Mouse (Mus musculus) liver, adult 2 months (tissue): ENCODE results near the gene Ubald1. TPM values are rescaled to one million over a fixed set of nuclear protein-coding genes. Genes with fewer than 3 reads are reported as not detected.

ENCODE experiments used
- DNase-seq: peaks from one replicate; pipeline ENCODE4 v3.0.0-alpha.2; 2011; ENCODE audit warnings: low read depth, low spot score; ENCODE audit errors: extremely low read depth
- H3K27ac ChIP-seq: fragments of 200-500 bp; replicated peaks from 2 replicates; pipeline ENCODE4 v1.5.1; 2012; ENCODE audit warnings: low read depth, mild to moderate bottlenecking, control low read depth, inconsistent platforms, low read length; ENCODE audit not compliant: insufficient read depth
- H3K27me3 ChIP-seq: fragments of 200-500 bp; 2 replicates; pipeline ENCODE4 v1.6.1; 2012; ENCODE audit warnings: mild to moderate bottlenecking, moderate library complexity, low read length, inconsistent platforms; ENCODE audit not compliant: control insufficient read depth, insufficient read depth
- H3K36me3 ChIP-seq: fragments of 200-500 bp; 2 replicates; pipeline ENCODE4 v1.6.1; 2012; ENCODE audit warnings: low read length, inconsistent platforms; ENCODE audit not compliant: control insufficient read depth, insufficient read depth
- H3K4me1 ChIP-seq: fragments of 200-500 bp; 2 replicates; pipeline ENCODE4 v1.6.1; 2011; ENCODE audit warnings: low read length; ENCODE audit not compliant: control insufficient read depth, insufficient read depth
- H3K4me3 ChIP-seq: fragments of 200-500 bp; 2 replicates; pipeline ENCODE4 v1.5.1; 2011; ENCODE audit warnings: low read depth, mild to moderate bottlenecking, control low read depth, low read length, moderate library complexity; ENCODE audit not compliant: insufficient read depth
- H3K79me2 ChIP-seq: fragments of 200-500 bp; 2 replicates; pipeline ENCODE4 v1.6.1; 2012; ENCODE audit warnings: inconsistent platforms, mild to moderate bottlenecking, low read length, moderate library complexity; ENCODE audit not compliant: control insufficient read depth, insufficient read depth
- H3K9ac ChIP-seq: fragments of 200-500 bp; 2 replicates; pipeline ENCODE4 v1.6.1; 2012; ENCODE audit warnings: low read depth, mild to moderate bottlenecking, control low read depth, inconsistent platforms, low read length
- CTCF ChIP-seq: fragments of 200-500 bp; IDR thresholded peaks from 2 replicates; pipeline ENCODE4 v1.5.1; 2011; ENCODE audit warnings: low read depth, low read length, control low read depth
- POLR2A ChIP-seq: fragments of 200-500 bp; IDR thresholded peaks from 2 replicates; pipeline ENCODE4 v1.6.1; 2011; ENCODE audit warnings: low read length, control low read depth; ENCODE audit not compliant: insufficient read depth; ENCODE audit errors: extremely low read depth
- WGBS: fragments of 180-500 bp; shearing (Covaris S2); methylation state at CpG from one replicate; pipeline ENCODE4 v1.1.7; 2018; 5-methylcytosine and 5-hydroxymethylcytosine counted together
- polyA plus RNA-seq: library from polyadenylated mRNA; depleted of rRNA; stranded (reverse); fragments of >200 nt; gene quantifications from 2 replicates; pipeline ENCODE4 v1.2.3, GENCODE M21; 2012; rRNA removed
- total RNA-seq: library from RNA; depleted of rRNA; stranded (reverse); fragments of >200 nt; gene quantifications from 2 replicates; pipeline ENCODE4 v1.2.3, GENCODE M21; 2014; rRNA removed

Gene Ubald1
- total and polyA plus RNA-seq, 2 experiments, result 4.0 to 15.5 TPM

- WGBS, result 83% methylated on average over 2 of the region's 2 CpGs
Measured at GRCm38 (mm10) chr16:4833858-4834257, 46.3 kb downstream of the Ubald1 start.

GRCm38 (mm10) chr16:4831650-4832419 is 48.3 kb downstream of the Ubald1 start:
- Histone ChIP-seq H3K9ac (peak overlapping the region; percentile 44), H3K4me3 (peak overlapping the region; percentile 19; the same call in 1 of the 2 replicates), H3K27ac (peak overlapping the region; percentile 12; the same call in 1 of the 2 replicates), H3K4me1 (peaks cover 14% of the 10 kb centered on the region), H3K79me2 (0 out of 2 replicates have a peak, but pooled peaks cover 2% of the 10 kb centered on the region), H3K36me3 (no peaks in the 10 kb centered on the region), H3K27me3 (no peaks in the 10 kb centered on the region)
- WGBS, result 60% methylated on average over 15 of the region's 15 CpGs
- DNase-seq, result peak; percentile 30
- TF ChIP-seq POLR2A (no peak), CTCF (peak; percentile 69)

More at GRCm38 (mm10) chr16:4833858-4834257, 46.3 kb downstream of the Ubald1 start:
- H3K27me3 ChIP-seq, result no peaks in the 10 kb centered on the region
- TF ChIP-seq POLR2A (no peak), CTCF (no peak)
- no peaks in the 10 kb centered on the region for H3K36me3 ChIP-seq
- H3K4me3 ChIP-seq, result no peak overlapping the region
- peaks cover 7% of the 10 kb centered on the region for H3K4me1 ChIP-seq
- no peak overlapping the region for H3K9ac ChIP-seq
- H3K27ac ChIP-seq, result no peak overlapping the region
- H3K79me2 ChIP-seq, result no peaks in the 10 kb centered on the region
- DNase-seq, result no peak

GRCm38 (mm10) chr16:4829271-4829900 is 50.7 kb downstream of the Ubald1 start:
- TF ChIP-seq CTCF (no peak), POLR2A (no peak)
- peak; percentile 99 for DNase-seq
- H3K4me1 ChIP-seq, result peaks cover 14% of the 10 kb centered on the region
- no peaks in the 10 kb centered on the region for H3K27me3 ChIP-seq
- peak overlapping the region; percentile 51 for H3K9ac ChIP-seq
- WGBS, result 25% methylated on average over 6 of the region's 6 CpGs
- H3K79me2 ChIP-seq, result peaks cover 3% of the 10 kb centered on the region; the same call in 1 of the 2 replicates
- H3K36me3 ChIP-seq, result no peaks in the 10 kb centered on the region
- no peak overlapping the region for H3K4me3 ChIP-seq
- H3K27ac ChIP-seq, result peak overlapping the region; percentile 94

GRCm38 (mm10) chr16:4827639-4828038 is 52.5 kb downstream of the Ubald1 start:
- Histone ChIP-seq H3K9ac (no peak overlapping the region), H3K4me3 (no peak overlapping the region), H3K4me1 (peaks cover 14% of the 10 kb centered on the region), H3K79me2 (peaks cover 3% of the 10 kb centered on the region; the same call in 1 of the 2 replicates), H3K27me3 (no peaks in the 10 kb centered on the region), H3K27ac (peak overlapping the region; percentile 94), H3K36me3 (no peaks in the 10 kb centered on the region)
- peak; percentile 72 for DNase-seq
- no peak for TF ChIP-seq POLR2A
- no peak for TF ChIP-seq CTCF
- 60% methylated on average over 5 of the region's 5 CpGs for WGBS

Other genes starting within 250 kb of the Ubald1 start
- 4.0 and 5.1 TPM in 2 replicates for gene Vasn, start 240.4 kb downstream of the Ubald1 start, total RNA-seq
- 12.6 and 18.0 TPM in 2 replicates for gene Vasn, start 240.4 kb downstream of the Ubald1 start, polyA plus RNA-seq
- 76.3 and 81.0 TPM in 2 replicates for gene Dnaja3, start 240.3 kb downstream of the Ubald1 start, total RNA-seq
- 37.7 and 43.1 TPM in 2 replicates for gene Dnaja3, start 240.3 kb downstream of the Ubald1 start, polyA plus RNA-seq
- 6.1 and 8.5 TPM in 2 replicates for gene Coro7, start 200.5 kb downstream of the Ubald1 start, total RNA-seq
- 17.3 and 22.7 TPM in 2 replicates for gene Coro7, start 200.5 kb downstream of the Ubald1 start, polyA plus RNA-seq
- 10.0 and 11.2 TPM in 2 replicates for gene Nmral1, start 161.0 kb downstream of the Ubald1 start, total RNA-seq
- 4.8 and 7.8 TPM in 2 replicates for gene Nmral1, start 161.0 kb downstream of the Ubald1 start, polyA plus RNA-seq
- 40.7 and 52.9 TPM in 2 replicates for gene Hmox2, start 154.0 kb downstream of the Ubald1 start, total RNA-seq
- gene Hmox2, start 154.0 kb downstream of the Ubald1 start, polyA plus RNA-seq, result 25.4 and 28.3 TPM in 2 replicates
- gene Cdip1, start 90.0 kb downstream of the Ubald1 start, total RNA-seq, result 46.2 and 47.4 TPM in 2 replicates
- 101 and 116 TPM in 2 replicates for gene Cdip1, start 90.0 kb downstream of the Ubald1 start, polyA plus RNA-seq
- not detected in 2 replicates for gene 4930562C15Rik, start 44.9 kb downstream of the Ubald1 start, total RNA-seq
- gene 4930562C15Rik, start 44.9 kb downstream of the Ubald1 start, polyA plus RNA-seq, result not detected in 2 replicates
- gene Mgrn1, start 5.9 kb upstream of the Ubald1 start, total RNA-seq, result 28.2 and 42.8 TPM in 2 replicates
- 59.0 and 71.0 TPM in 2 replicates for gene Mgrn1, start 5.9 kb upstream of the Ubald1 start, polyA plus RNA-seq
- gene Nudt16l1, start 58.4 kb upstream of the Ubald1 start, total RNA-seq, result 12.2 and 16.2 TPM in 2 replicates
- 53.5 and 57.0 TPM in 2 replicates for gene Nudt16l1, start 58.4 kb upstream of the Ubald1 start, polyA plus RNA-seq
- gene Anks3, start 83.9 kb upstream of the Ubald1 start, total RNA-seq, result 11.3 and 14.2 TPM in 2 replicates
- gene Anks3, start 83.9 kb upstream of the Ubald1 start, polyA plus RNA-seq, result 16.8 and 22.3 TPM in 2 replicates
- gene Sept12, start 117.5 kb upstream of the Ubald1 start, total RNA-seq, result not detected in 2 replicates
- not detected in 2 replicates for gene Sept12, start 117.5 kb upstream of the Ubald1 start, polyA plus RNA-seq
- 3.6 and 14.6 TPM in 2 replicates for gene Smim22, start 127.0 kb upstream of the Ubald1 start, total RNA-seq
- gene Smim22, start 127.0 kb upstream of the Ubald1 start, polyA plus RNA-seq, result 13.9 and 35.5 TPM in 2 replicates
- gene Rogdi, start 133.2 kb upstream of the Ubald1 start, total RNA-seq, result 5.2 and 7.5 TPM in 2 replicates
- 29.9 and 53.7 TPM in 2 replicates for gene Rogdi, start 133.2 kb upstream of the Ubald1 start, polyA plus RNA-seq
- 48.5 and 50.3 TPM in 2 replicates for gene Glyr1, start 169.5 kb upstream of the Ubald1 start, total RNA-seq
- gene Glyr1, start 169.5 kb upstream of the Ubald1 start, polyA plus RNA-seq, result 42.8 and 48.6 TPM in 2 replicates
- gene Ubn1, start 169.7 kb upstream of the Ubald1 start, total RNA-seq, result 11.5 and 15.6 TPM in 2 replicates
- gene Ubn1, start 169.7 kb upstream of the Ubald1 start, polyA plus RNA-seq, result 12.1 and 15.6 TPM in 2 replicates